In genomic region chr11:69429313-69429712, GRCm38 (mm10) we compare ENCODE assay signal across 11 mouse cellular contexts. TPM values are rescaled to one million over a fixed set of nuclear protein-coding genes. Genes with fewer than 3 reads are reported as not detected.
A peak's percentile ranks its signal among the peaks of the same experiment; 100 is the strongest.
DNase-seq lines count a peak whose midpoint lies in the region; ATAC-seq and TF ChIP-seq lines count a peak whose summit lies in the region.
"Had no signal": no experiment of that assay in that cellular context is flagged by ENCODE, and none has a peak within 500 bp of the region (broad histone marks: within the 10 kb centered on the region; RNA-seq: fewer than 3 reads in every experiment).

No protein-coding gene starts in this region.

- H3K27me3 ChIP-seq in hindbrain, postnatal 0 days (ENCODE audit: insufficient read depth, low read length) = no peaks in the 10 kb centered on the region
- peaks cover 2% of the 10 kb centered on the region; the same call in 1 of the 2 replicates for H3K27me3 ChIP-seq in hindbrain, embryonic 13.5 days
- H3K27me3 ChIP-seq in forebrain, embryonic 12.5 days = peaks cover 6% of the 10 kb centered on the region; the same call in 1 of the 2 replicates
- H3K27me3 ChIP-seq: liver, embryonic 15.5 days had no signal

- H3K27ac ChIP-seq in hindbrain, postnatal 0 days = no peak overlapping the region
- no peak overlapping the region for H3K27ac ChIP-seq in hindbrain, embryonic 13.5 days
- no peak overlapping the region for H3K27ac ChIP-seq in forebrain, embryonic 12.5 days
- H3K27ac ChIP-seq: liver, embryonic 15.5 days had no signal

- no peaks in the 10 kb centered on the region for H3K9me3 ChIP-seq in hindbrain, postnatal 0 days (ENCODE audit: low read length)
- H3K9me3 ChIP-seq in hindbrain, embryonic 13.5 days = no peaks in the 10 kb centered on the region
- no peaks in the 10 kb centered on the region for H3K9me3 ChIP-seq in forebrain, embryonic 12.5 days
- H3K9me3 ChIP-seq: liver, embryonic 15.5 days had no signal

- no peaks in the 10 kb centered on the region for H3K4me1 ChIP-seq in hindbrain, postnatal 0 days (ENCODE audit: insufficient read depth, low read length)
- H3K4me1 ChIP-seq in hindbrain, embryonic 13.5 days (replicated peaks) = 0 out of 2 replicates have a peak, but pooled peaks cover 7% of the 10 kb centered on the region
- peaks cover 5% of the 10 kb centered on the region; the same call in 1 of the 2 replicates for H3K4me1 ChIP-seq in forebrain, embryonic 12.5 days

- no peak overlapping the region for H3K4me2 ChIP-seq in hindbrain, postnatal 0 days (ENCODE audit: low read depth, low read length)
- no peak overlapping the region for H3K4me2 ChIP-seq in hindbrain, embryonic 13.5 days
- H3K4me2 ChIP-seq in forebrain, embryonic 12.5 days = no peak overlapping the region
- H3K4me2 ChIP-seq: liver, embryonic 15.5 days had no signal

- no peak for TF ChIP-seq CTCF in hindbrain, postnatal 0 days (IDR thresholded peaks at IDR 0.05; ENCODE audit: low read depth)

- 31% methylated on average over 2 of the region's 2 CpGs for WGBS in hindbrain, postnatal 0 days
- 62% methylated on average over 2 of the region's 2 CpGs for WGBS in hindbrain, embryonic 13.5 days
- WGBS in forebrain, embryonic 12.5 days = 68% methylated on average over 2 of the region's 2 CpGs

- H3K9ac ChIP-seq in hindbrain, postnatal 0 days (replicated peaks; ENCODE audit: low read length) = no peak overlapping the region
- H3K9ac ChIP-seq in hindbrain, embryonic 13.5 days = no peak overlapping the region
- no peak overlapping the region for H3K9ac ChIP-seq in forebrain, embryonic 12.5 days
- H3K9ac ChIP-seq: liver, embryonic 15.5 days had no signal

- ATAC-seq in hindbrain, postnatal 0 days = no peak
- ATAC-seq in hindbrain, embryonic 13.5 days (ENCODE audit: low FRiP score) = no peak
- ATAC-seq in forebrain, embryonic 12.5 days (ENCODE audit: low FRiP score) = no peak
- no peak for ATAC-seq in frontal cortex, adult (ENCODE audit: low TSS enrichment)

- no peak overlapping the region for H3K4me3 ChIP-seq in hindbrain, postnatal 0 days (ENCODE audit: low read length)
- no peak overlapping the region for H3K4me3 ChIP-seq in hindbrain, embryonic 13.5 days
- H3K4me3 ChIP-seq in forebrain, embryonic 12.5 days (replicated peaks) = no peak overlapping the region; the same call in 1 of the 2 replicates
- H3K4me3 ChIP-seq: liver, embryonic 15.5 days; myocyte had no signal

- no peaks in the 10 kb centered on the region for H3K36me3 ChIP-seq in hindbrain, postnatal 0 days (ENCODE audit: insufficient read depth, low read length)
- H3K36me3 ChIP-seq in hindbrain, embryonic 13.5 days = no peaks in the 10 kb centered on the region
- H3K36me3 ChIP-seq in forebrain, embryonic 12.5 days (replicated peaks) = no peaks in the 10 kb centered on the region
- H3K36me3 ChIP-seq: liver, embryonic 15.5 days had no signal

- peak; percentile 23 for DNase-seq in hindbrain, postnatal 0 days (ENCODE audit: low spot score)
- peak; percentile 62 for DNase-seq in urinary bladder, postnatal 14 days (ENCODE audit: low spot score)
- no peak for DNase-seq in urinary bladder, adult 2 months (ENCODE audit: low spot score)
- DNase-seq in kidney, postnatal 25 days = peak; percentile 48 to 67
- DNase-seq in ovary, postnatal 10 days (ENCODE audit: low spot score) = no peak
- DNase-seq: cerebellum, adult 11-12 months had no signal

RNA-seq across cellular contexts. Expression of gene Kdm6b, which starts 15.8 kb away (rescaled TPM):
- 8.0 and 10.5 TPM in 2 replicates for total RNA-seq in hindbrain, postnatal 0 days (2014; rRNA removed)
- 20.5 and 22.3 TPM in 2 replicates for polyA plus RNA-seq in hindbrain, postnatal 0 days (2015; fragmentation: Nextera tagmentation; extraction: Ambion mirVana)
- polyA plus RNA-seq in hindbrain, embryonic 13.5 days (2015; fragmentation: Nextera tagmentation; extraction: Ambion mirVana) = 50.6 and 51.3 TPM in 2 replicates
- 3.3 and 10.7 TPM in 2 replicates for polyA plus RNA-seq in urinary bladder, adult 2 months (2012; rRNA removed)
- polyA plus RNA-seq in forebrain, embryonic 12.5 days (2016; fragmentation: Nextera tagmentation; extraction: Ambion mirVana) = 50.8 and 53.3 TPM in 2 replicates

RNA-seq across cellular contexts. Expression of gene Tmem88, which starts 31.3 kb away (rescaled TPM):
- total RNA-seq in hindbrain, postnatal 0 days (2014; rRNA removed) = 3.8 and 4.3 TPM in 2 replicates
- 8.7 and 9.5 TPM in 2 replicates for polyA plus RNA-seq in hindbrain, postnatal 0 days (2015; fragmentation: Nextera tagmentation; extraction: Ambion mirVana)
- 7.1 and 8.7 TPM in 2 replicates for polyA plus RNA-seq in hindbrain, embryonic 13.5 days (2015; fragmentation: Nextera tagmentation; extraction: Ambion mirVana)
- polyA plus RNA-seq in urinary bladder, adult 2 months (2012; rRNA removed) = 11.5 and 11.6 TPM in 2 replicates
- polyA plus RNA-seq in forebrain, embryonic 12.5 days (2016; fragmentation: Nextera tagmentation; extraction: Ambion mirVana) = 9.1 and 11.2 TPM in 2 replicates

RNA-seq across cellular contexts. Expression of gene Cyb5d1, which starts 33.9 kb away (rescaled TPM):
- 21.8 and 26.9 TPM in 2 replicates for total RNA-seq in hindbrain, postnatal 0 days (2014; rRNA removed)
- 18.5 and 22.2 TPM in 2 replicates for polyA plus RNA-seq in hindbrain, postnatal 0 days (2015; fragmentation: Nextera tagmentation; extraction: Ambion mirVana)
- 34.9 and 35.5 TPM in 2 replicates for polyA plus RNA-seq in hindbrain, embryonic 13.5 days (2015; fragmentation: Nextera tagmentation; extraction: Ambion mirVana)
- polyA plus RNA-seq in urinary bladder, adult 2 months (2012; rRNA removed) = 43.0 and 48.0 TPM in 2 replicates
- polyA plus RNA-seq in forebrain, embryonic 12.5 days (2016; fragmentation: Nextera tagmentation; extraction: Ambion mirVana) = 55.0 and 60.9 TPM in 2 replicates

RNA-seq across cellular contexts. Expression of gene Naa38, which starts 34.0 kb away (rescaled TPM):
- 77.1 and 99.0 TPM in 2 replicates for total RNA-seq in hindbrain, postnatal 0 days (2014; rRNA removed)
- polyA plus RNA-seq in hindbrain, postnatal 0 days (2015; fragmentation: Nextera tagmentation; extraction: Ambion mirVana) = 162 and 163 TPM in 2 replicates
- polyA plus RNA-seq in hindbrain, embryonic 13.5 days (2015; fragmentation: Nextera tagmentation; extraction: Ambion mirVana) = 103 and 105 TPM in 2 replicates
- polyA plus RNA-seq in urinary bladder, adult 2 months (2012; rRNA removed) = 143 and 188 TPM in 2 replicates
- 91.7 and 103 TPM in 2 replicates for polyA plus RNA-seq in forebrain, embryonic 12.5 days (2016; fragmentation: Nextera tagmentation; extraction: Ambion mirVana)

Comparison
In these comparisons a context has a peak if more than half of its experiments do, and no peak if none do; other contexts are left out.
1. DNase-seq: peak in hindbrain, postnatal 0 days (single experiment), urinary bladder, postnatal 14 days (single experiment) and kidney, postnatal 25 days (2 of 2); none in urinary bladder, adult 2 months (single experiment) and ovary, postnatal 10 days (single experiment).